Mouse (Mus musculus) heart, embryonic 10.5 days (tissue): Measurements from ENCODE around the gene Snd1. TPM values are rescaled to one million over a fixed set of nuclear protein-coding genes. Genes with fewer than 3 reads are reported as not detected.
A peak's percentile ranks its signal among the peaks of the same experiment; 100 is the strongest.

ENCODE experiments used
- DNase-seq: peaks from one replicate; pipeline ENCODE4 v3.0.0-alpha.2; 2017; ENCODE audit warnings: low spot score
- H3K27ac ChIP-seq: fragments of 300-500 bp; sonication (generic); 2 replicates; pipeline ENCODE4 v1.5.1; 2016; ENCODE audit warnings: mild to moderate bottlenecking
- H3K27me3 ChIP-seq: fragments of 300-500 bp; sonication (generic); 2 replicates; pipeline ENCODE4 v1.6.1; 2016; ENCODE audit warnings: mild to moderate bottlenecking; ENCODE audit not compliant: poor library complexity, insufficient read depth, severe bottlenecking
- H3K36me3 ChIP-seq: fragments of 300-500 bp; sonication (generic); 2 replicates; pipeline ENCODE4 v1.6.1; 2016; ENCODE audit warnings: mild to moderate bottlenecking, moderate library complexity
- H3K4me1 ChIP-seq: fragments of 300-500 bp; sonication (generic); 2 replicates; pipeline ENCODE4 v1.6.1; 2016; ENCODE audit warnings: mild to moderate bottlenecking
- H3K4me3 ChIP-seq: fragments of 300-500 bp; sonication (generic); 2 replicates; pipeline ENCODE4 v1.5.1; 2016; ENCODE audit warnings: mild to moderate bottlenecking, moderate library complexity
- H3K9me3 ChIP-seq: fragments of 300-500 bp; sonication (generic); 2 replicates; pipeline ENCODE4 v1.6.1; 2016; ENCODE audit warnings: mild to moderate bottlenecking, moderate library complexity
- WGBS: fragments of 180-500 bp; shearing (Covaris S2); methylation state at CpG from one replicate; pipeline ENCODE4 v1.1.7; 2016; 5-methylcytosine and 5-hydroxymethylcytosine counted together
- polyA plus RNA-seq: library from polyadenylated mRNA; unstranded; fragments of >200 nt; fragmentation: Nextera tagmentation; extraction: Ambion mirVana; gene quantifications from 2 replicates; pipeline ENCODE4 v1.2.1, GENCODE M21; 2016

Gene Snd1
- polyA plus RNA-seq, 1 experiment from 2014 or later, result 120 TPM

GRCm38 (mm10) chr6:28848285-28848794, 373.4 kb downstream of the Snd1 start:
- Histone ChIP-seq H3K9me3 (no peaks in the 10 kb centered on the region), H3K27ac (no peak overlapping the region), H3K27me3 (no peaks in the 10 kb centered on the region), H3K36me3 (no peaks in the 10 kb centered on the region), H3K4me1 (peaks cover 46% of the 10 kb centered on the region), H3K4me3 (no peak overlapping the region)
- 70% methylated on average over 6 of the region's 6 CpGs for WGBS
- no peak for DNase-seq

- WGBS, result 84% methylated on average over 9 of the region's 9 CpGs
- no peak for DNase-seq
- Histone ChIP-seq H3K27me3 (no peaks in the 10 kb centered on the region), H3K27ac (no peak overlapping the region), H3K4me3 (no peak overlapping the region), H3K36me3 (no peaks in the 10 kb centered on the region), H3K4me1 (peaks cover 52% of the 10 kb centered on the region), H3K9me3 (no peaks in the 10 kb centered on the region)
Measured at GRCm38 (mm10) chr6:28848891-28849290, 374.0 kb downstream of the Snd1 start.

GRCm38 (mm10) chr6:28849317-28849716, 374.4 kb downstream of the Snd1 start:
- 63% methylated on average over 3 of the region's 3 CpGs for WGBS
- Histone ChIP-seq H3K9me3 (no peaks in the 10 kb centered on the region), H3K36me3 (no peaks in the 10 kb centered on the region), H3K4me1 (peaks cover 54% of the 10 kb centered on the region), H3K27ac (no peak overlapping the region), H3K4me3 (no peak overlapping the region), H3K27me3 (no peaks in the 10 kb centered on the region)
- no peak for DNase-seq

- no peaks in the 10 kb centered on the region for H3K9me3 ChIP-seq
- no peak overlapping the region for H3K4me3 ChIP-seq
- H3K27me3 ChIP-seq, result no peaks in the 10 kb centered on the region
- no peak overlapping the region for H3K27ac ChIP-seq
- peaks cover 53% of the 10 kb centered on the region for H3K4me1 ChIP-seq
- 90% methylated on average over 9 of the region's 9 CpGs for WGBS
- no peaks in the 10 kb centered on the region for H3K36me3 ChIP-seq
- DNase-seq, result no peak
Measured at GRCm38 (mm10) chr6:28850326-28850900, 375.5 kb downstream of the Snd1 start.

DNA sequence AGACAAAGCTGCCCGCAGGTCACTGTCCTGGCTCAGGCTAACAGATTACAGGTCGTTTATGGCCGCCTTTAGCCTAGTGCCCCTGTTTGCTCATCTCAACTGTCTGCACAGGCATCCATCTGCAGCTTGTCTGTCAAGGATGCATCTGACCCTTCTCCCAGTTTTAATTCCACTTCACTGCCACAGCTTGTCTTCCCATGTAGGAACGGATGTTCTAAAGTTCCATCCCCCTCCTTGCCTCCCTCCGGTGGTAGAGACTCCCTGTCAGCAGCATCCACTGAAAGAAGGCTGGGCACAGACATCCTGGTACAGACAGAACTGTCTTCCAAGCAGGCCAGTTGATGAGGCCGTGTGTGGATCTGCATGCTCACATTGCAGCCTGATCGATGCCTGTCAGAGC, 377.4 kb downstream of the Snd1 start:
- no peaks in the 10 kb centered on the region for H3K9me3 ChIP-seq
- no peak overlapping the region for H3K27ac ChIP-seq
- no peaks in the 10 kb centered on the region for H3K36me3 ChIP-seq
- H3K4me1 ChIP-seq, result peaks cover 63% of the 10 kb centered on the region
- H3K4me3 ChIP-seq, result no peak overlapping the region
- no peaks in the 10 kb centered on the region for H3K27me3 ChIP-seq
- 65% methylated on average over 7 of the region's 7 CpGs for WGBS
- DNase-seq, result no peak

DNA sequence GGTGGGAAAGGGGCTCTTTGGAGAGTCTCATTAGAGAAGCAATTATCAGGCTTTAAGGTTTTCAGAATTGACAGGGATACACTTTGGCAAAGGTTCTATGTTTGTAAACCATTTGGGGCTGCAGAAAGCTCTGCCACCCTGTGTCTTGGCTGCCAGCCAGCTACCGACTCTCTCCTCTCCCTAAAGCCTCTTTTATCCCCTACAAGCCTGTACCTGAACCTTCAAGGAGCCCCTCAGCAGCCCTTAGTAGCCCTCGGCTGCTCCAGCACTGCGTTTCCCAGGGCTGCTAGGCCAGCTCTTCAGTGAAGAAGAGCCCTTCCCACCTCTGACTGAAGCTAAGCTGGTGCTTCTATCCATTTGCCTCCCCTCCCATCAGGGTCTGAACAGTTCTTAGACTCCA, 378.2 kb downstream of the Snd1 start:
- H3K9me3 ChIP-seq, result no peaks in the 10 kb centered on the region
- 0 out of 2 replicates have a peak overlapping the region, but pooled peaks have one; percentile 9 for H3K27ac ChIP-seq
- H3K4me1 ChIP-seq, result peaks cover 63% of the 10 kb centered on the region
- no peaks in the 10 kb centered on the region for H3K27me3 ChIP-seq
- WGBS, result 50% methylated on average over 3 of the region's 3 CpGs
- no peak for DNase-seq
- H3K4me3 ChIP-seq, result no peak overlapping the region
- H3K36me3 ChIP-seq, result no peaks in the 10 kb centered on the region

DNA sequence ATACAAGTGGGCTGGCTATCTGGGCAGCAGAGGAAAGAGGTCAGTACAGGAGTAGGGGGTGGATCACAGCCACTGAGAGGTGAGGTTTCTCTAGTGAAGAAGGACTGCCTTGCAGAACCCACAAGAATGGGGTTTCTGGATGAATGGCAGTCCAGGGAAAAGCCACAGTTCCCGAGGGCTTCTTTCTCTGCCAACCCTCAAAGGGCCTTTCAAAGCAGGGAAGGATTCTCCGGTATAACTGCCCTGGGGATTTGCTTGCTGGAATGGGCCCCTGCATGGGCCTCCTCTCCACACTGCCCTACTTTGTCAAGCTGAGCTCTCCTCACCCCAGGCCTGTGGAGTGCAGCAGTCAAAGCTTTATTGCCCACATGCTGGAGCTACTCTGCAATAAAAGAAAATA, 378.7 kb downstream of the Snd1 start:
- Histone ChIP-seq H3K27ac (0 out of 2 replicates have a peak overlapping the region, but pooled peaks have one; percentile 9), H3K36me3 (no peaks in the 10 kb centered on the region), H3K4me1 (peaks cover 67% of the 10 kb centered on the region), H3K4me3 (no peak overlapping the region), H3K9me3 (no peaks in the 10 kb centered on the region), H3K27me3 (no peaks in the 10 kb centered on the region)
- no peak for DNase-seq
- WGBS, result 47% methylated on average over 2 of the region's 2 CpGs

GRCm38 (mm10) chr6:28854598-28854997, 379.7 kb downstream of the Snd1 start:
- Histone ChIP-seq H3K4me1 (peaks cover 61% of the 10 kb centered on the region), H3K27ac (no peak overlapping the region)
- 68% methylated on average over 8 of the region's 8 CpGs for WGBS

GRCm38 (mm10) chr6:28855442-28855841, 380.5 kb downstream of the Snd1 start:
- Histone ChIP-seq H3K36me3 (no peaks in the 10 kb centered on the region), H3K4me3 (no peak overlapping the region), H3K27me3 (no peaks in the 10 kb centered on the region), H3K27ac (no peak overlapping the region), H3K9me3 (no peaks in the 10 kb centered on the region), H3K4me1 (peaks cover 60% of the 10 kb centered on the region)
- 12% methylated on average over 3 of the region's 3 CpGs for WGBS
- no peak for DNase-seq

More at GRCm38 (mm10) chr6:28854598-28854997, 379.7 kb downstream of the Snd1 start:
- no peak for DNase-seq
- H3K4me3 ChIP-seq, result no peak overlapping the region
- no peaks in the 10 kb centered on the region for H3K36me3 ChIP-seq
- no peaks in the 10 kb centered on the region for H3K27me3 ChIP-seq
- H3K9me3 ChIP-seq, result no peaks in the 10 kb centered on the region

- H3K4me1 ChIP-seq, result peaks cover 69% of the 10 kb centered on the region
- no peak overlapping the region; the same call in 1 of the 2 replicates for H3K27ac ChIP-seq
- DNase-seq, result no peak
- H3K27me3 ChIP-seq, result no peaks in the 10 kb centered on the region
- H3K36me3 ChIP-seq, result no peaks in the 10 kb centered on the region
- no peaks in the 10 kb centered on the region for H3K9me3 ChIP-seq
- 77% methylated on average over 4 of the region's 4 CpGs for WGBS
- no peak overlapping the region for H3K4me3 ChIP-seq
Measured at GRCm38 (mm10) chr6:28856789-28857188, 381.9 kb downstream of the Snd1 start.

DNA sequence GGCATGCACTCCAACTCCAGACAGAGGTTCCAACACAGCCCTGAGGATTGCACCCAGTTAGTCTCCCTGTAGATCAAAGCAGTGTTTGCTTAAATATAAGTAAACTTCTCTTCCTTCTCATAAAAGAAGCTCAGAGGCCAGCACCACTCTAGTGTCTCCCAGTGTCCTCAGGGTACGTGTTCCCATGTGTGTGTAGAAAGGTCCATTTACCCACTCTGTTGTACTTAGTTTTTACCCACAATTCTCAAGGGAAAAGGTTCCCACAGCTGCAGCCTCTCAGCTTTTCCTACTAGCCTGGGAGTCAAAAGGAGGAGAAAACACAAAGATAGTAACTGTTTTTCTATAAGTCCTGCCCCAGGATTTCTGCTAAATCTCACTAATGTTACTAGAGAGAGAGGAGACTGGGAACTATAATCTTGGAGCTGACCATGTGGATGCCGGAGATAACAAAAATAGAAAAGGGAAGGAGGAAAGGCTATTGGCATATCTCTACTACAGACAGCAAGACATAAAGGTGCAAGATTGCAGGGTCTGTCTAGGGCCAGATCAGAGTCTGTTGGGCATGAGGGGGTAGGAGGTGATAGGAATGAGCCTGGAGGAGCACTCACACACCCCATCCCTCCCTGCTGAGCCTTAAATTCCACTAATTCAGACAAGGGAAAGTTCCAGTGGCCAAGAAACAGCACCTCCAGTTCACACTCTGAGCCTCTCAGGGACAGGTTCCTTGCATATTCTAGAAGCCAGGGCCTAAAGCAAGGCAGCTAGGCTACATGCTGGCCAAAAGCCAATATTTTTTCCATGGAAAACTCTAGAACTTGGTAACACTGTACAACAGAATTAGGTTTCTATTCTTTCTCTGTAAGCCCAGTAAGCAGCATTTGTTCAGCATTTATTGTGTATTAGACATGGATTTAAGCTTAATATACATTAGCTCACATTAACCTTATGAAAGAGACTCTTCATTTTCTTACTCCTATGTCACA, 382.6 kb downstream of the Snd1 start:
- H3K27ac ChIP-seq, result no peak overlapping the region; the same call in 1 of the 2 replicates
- WGBS, result 22% methylated on average over 2 of the region's 2 CpGs
- no peaks in the 10 kb centered on the region for H3K9me3 ChIP-seq
- DNase-seq, result no peak
- H3K36me3 ChIP-seq, result no peaks in the 10 kb centered on the region
- H3K27me3 ChIP-seq, result no peaks in the 10 kb centered on the region
- peaks cover 71% of the 10 kb centered on the region for H3K4me1 ChIP-seq
- H3K4me3 ChIP-seq, result no peak overlapping the region

DNA sequence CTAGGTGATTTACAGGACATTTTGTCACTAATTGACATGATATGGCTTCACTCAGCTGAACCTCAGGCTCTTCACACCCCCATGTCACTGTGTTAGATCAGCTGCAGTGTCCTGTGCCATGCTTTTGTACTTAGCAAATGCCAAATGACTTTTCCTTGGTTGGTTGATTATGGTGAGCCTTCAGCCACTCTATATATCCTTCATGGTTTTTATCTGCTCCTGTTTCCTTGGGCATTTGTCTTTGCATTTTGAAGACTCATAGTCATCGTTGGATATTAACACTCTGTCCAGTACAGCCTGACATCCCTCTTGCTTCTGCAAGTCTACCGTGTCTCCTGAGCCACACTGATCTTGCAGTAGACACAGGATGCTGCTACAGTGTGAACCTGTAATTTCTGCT, 384.2 kb downstream of the Snd1 start:
- WGBS, result 81% methylated on average over 2 of the region's 2 CpGs
- Histone ChIP-seq H3K27ac (no peak overlapping the region), H3K36me3 (no peaks in the 10 kb centered on the region), H3K4me1 (peaks cover 60% of the 10 kb centered on the region), H3K27me3 (no peaks in the 10 kb centered on the region), H3K4me3 (no peak overlapping the region), H3K9me3 (no peaks in the 10 kb centered on the region)
- DNase-seq, result no peak

DNA sequence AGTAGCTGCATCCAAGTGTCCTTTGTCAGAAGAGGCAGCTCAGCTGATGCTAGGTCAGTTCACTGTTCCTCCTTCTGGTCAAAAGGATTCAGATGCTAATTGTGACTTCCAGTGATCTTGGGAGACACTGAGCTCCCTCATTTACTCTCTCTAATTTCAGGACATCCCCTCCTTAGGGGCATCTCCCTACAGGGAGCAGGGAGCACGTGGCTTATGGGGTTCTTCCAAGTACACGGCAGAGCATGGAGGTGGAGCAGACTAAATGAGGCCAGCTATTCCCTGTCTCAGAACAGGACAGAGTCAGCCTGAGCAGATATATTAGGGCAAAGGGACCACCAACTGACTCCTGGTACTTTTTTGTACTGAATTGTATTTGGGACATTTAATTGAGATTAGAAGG, 385.5 kb downstream of the Snd1 start:
- H3K4me3 ChIP-seq, result no peak overlapping the region
- no peaks in the 10 kb centered on the region for H3K27me3 ChIP-seq
- peaks cover 49% of the 10 kb centered on the region for H3K4me1 ChIP-seq
- no peak for DNase-seq
- no peak overlapping the region for H3K27ac ChIP-seq
- H3K36me3 ChIP-seq, result no peaks in the 10 kb centered on the region
- WGBS, result 80% methylated on average over 2 of the region's 2 CpGs
- no peaks in the 10 kb centered on the region for H3K9me3 ChIP-seq
